Mouse (Mus musculus) midbrain, embryonic 15.5 days (tissue): ENCODE measurements around the gene Sgf29. TPM values are rescaled to one million over a fixed set of nuclear protein-coding genes. Genes with fewer than 3 reads are reported as not detected.

Experiments
- polyA plus RNA-seq: library from polyadenylated mRNA; unstranded; fragments of >200 nt; fragmentation: Nextera tagmentation; extraction: Ambion mirVana; gene quantifications from 2 replicates; pipeline ENCODE4 v1.2.1, GENCODE M21; 2015

The Sgf29 gene
- polyA plus RNA-seq, 1 experiment from 2014 or later, result 62.3 TPM

Other genes with a start within 250 kb of the Sgf29 start
- 0.31 TPM in 1 of 2 replicates, not detected in the other for gene Cd19, start 234.4 kb upstream of the Sgf29 start, polyA plus RNA-seq
- gene Rabep2, start 220.6 kb upstream of the Sgf29 start, polyA plus RNA-seq, result 26.0 and 28.7 TPM in 2 replicates
- gene Atp2a1, start 186.2 kb upstream of the Sgf29 start, polyA plus RNA-seq, result 0.34 and 0.58 TPM in 2 replicates
- 84.3 and 87.0 TPM in 2 replicates for gene Sh2b1, start 173.9 kb upstream of the Sgf29 start, polyA plus RNA-seq
- 133 and 137 TPM in 2 replicates for gene Tufm, start 161.9 kb upstream of the Sgf29 start, polyA plus RNA-seq
- gene Atxn2l, start 145.9 kb upstream of the Sgf29 start, polyA plus RNA-seq, result 75.9 and 83.6 TPM in 2 replicates
- gene Eif3c, start 82.9 kb upstream of the Sgf29 start, polyA plus RNA-seq, result 173 and 186 TPM in 2 replicates
- 0.32 and 0.38 TPM in 2 replicates for gene Apobr, start 64.4 kb upstream of the Sgf29 start, polyA plus RNA-seq
- 34.1 and 35.6 TPM in 2 replicates for gene Cln3, start 63.5 kb upstream of the Sgf29 start, polyA plus RNA-seq
- gene Il27, start 54.4 kb upstream of the Sgf29 start, polyA plus RNA-seq, result not detected in 2 replicates
- gene Nupr1, start 18.4 kb upstream of the Sgf29 start, polyA plus RNA-seq, result 11.5 and 13.0 TPM in 2 replicates
- gene Sult1a1, start 27.1 kb downstream of the Sgf29 start, polyA plus RNA-seq, result 8.3 and 8.9 TPM in 2 replicates
- gene Bola2, start 46.1 kb downstream of the Sgf29 start, polyA plus RNA-seq, result 116 and 126 TPM in 2 replicates
- gene Slx1b, start 46.5 kb downstream of the Sgf29 start, polyA plus RNA-seq, result 18.3 and 20.9 TPM in 2 replicates
- gene Coro1a, start 58.5 kb downstream of the Sgf29 start, polyA plus RNA-seq, result 119 and 127 TPM in 2 replicates
- gene Mapk3, start 110.3 kb downstream of the Sgf29 start, polyA plus RNA-seq, result 110 and 111 TPM in 2 replicates
- 2.2 and 2.3 TPM in 2 replicates for gene Gdpd3, start 117.0 kb downstream of the Sgf29 start, polyA plus RNA-seq
- gene Ypel3, start 127.6 kb downstream of the Sgf29 start, polyA plus RNA-seq, result 201 and 224 TPM in 2 replicates
- gene Tbx6, start 132.2 kb downstream of the Sgf29 start, polyA plus RNA-seq, result 0.37 and 0.57 TPM in 2 replicates
- gene Ppp4c, start 143.2 kb downstream of the Sgf29 start, polyA plus RNA-seq, result 191 and 192 TPM in 2 replicates
- 60.4 and 65.4 TPM in 2 replicates for gene Fam57b, start 148.4 kb downstream of the Sgf29 start, polyA plus RNA-seq
- not detected in 2 replicates for gene 4930451I11Rik, start 182.3 kb downstream of the Sgf29 start, polyA plus RNA-seq
- gene Doc2a, start 198.1 kb downstream of the Sgf29 start, polyA plus RNA-seq, result 19.8 and 23.8 TPM in 2 replicates
- 16.7 and 22.8 TPM in 2 replicates for gene Hirip3, start 212.7 kb downstream of the Sgf29 start, polyA plus RNA-seq
- gene Ino80e, start 213.1 kb downstream of the Sgf29 start, polyA plus RNA-seq, result 94.4 and 100 TPM in 2 replicates
- gene Taok2, start 235.4 kb downstream of the Sgf29 start, polyA plus RNA-seq, result 66.8 and 70.9 TPM in 2 replicates